Mouse (Mus musculus) hematopoietic stem cell, adult 5-6 weeks (primary cell): ENCODE measurements at regions not wholly inside any gene's neighbourhood (a gene's known extent, or its start where the extent isn't known, plus 50 kb on each side); places are given as distances from the start of the nearest gene placed in this dataset.

Experiments
- ATAC-seq, 2 experiments: fragments of 125-278 bp in 1 of 2; replicated peaks in 1 of 2; 2 replicates each; pipeline ENCODE4 v1.8.0; 2016 to 2017; ENCODE audit warnings: inconsistent platforms in 2 of 2, mild to moderate bottlenecking in 2 of 2, moderate number of reproducible peaks in 2 of 2, low read depth in 1 of 2, moderate TSS enrichment in 1 of 2; ENCODE audit not compliant: low FRiP score in 2 of 2, poor library complexity in 2 of 2, severe bottlenecking in 2 of 2, insufficient read depth in 1 of 2, low TSS enrichment in 1 of 2

DNA sequence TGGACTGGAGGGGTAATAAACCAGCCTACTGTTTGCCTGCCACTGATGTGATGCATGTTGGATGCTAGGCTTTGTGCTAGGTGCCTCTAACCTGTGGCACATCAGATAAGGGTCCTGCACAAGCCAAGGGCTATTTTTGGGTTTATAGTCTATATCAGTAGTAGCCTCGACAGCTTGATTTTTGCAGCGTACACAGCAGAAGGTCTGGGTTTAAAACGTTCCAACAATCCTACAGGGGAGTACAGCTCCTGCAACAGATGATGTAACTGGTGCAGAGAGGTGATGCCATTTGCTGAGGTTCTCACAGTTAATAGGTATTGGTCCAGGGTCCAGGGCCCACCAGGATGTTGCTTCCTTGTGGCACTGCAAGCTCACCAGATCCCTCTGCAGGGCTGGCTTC is 63.9 kb upstream of the Ldlrad3 start:
- 0 out of 4 replicates have a peak, but pooled peaks of 1 of the 2 experiments have one; percentile 42 for ATAC-seq

DNA sequence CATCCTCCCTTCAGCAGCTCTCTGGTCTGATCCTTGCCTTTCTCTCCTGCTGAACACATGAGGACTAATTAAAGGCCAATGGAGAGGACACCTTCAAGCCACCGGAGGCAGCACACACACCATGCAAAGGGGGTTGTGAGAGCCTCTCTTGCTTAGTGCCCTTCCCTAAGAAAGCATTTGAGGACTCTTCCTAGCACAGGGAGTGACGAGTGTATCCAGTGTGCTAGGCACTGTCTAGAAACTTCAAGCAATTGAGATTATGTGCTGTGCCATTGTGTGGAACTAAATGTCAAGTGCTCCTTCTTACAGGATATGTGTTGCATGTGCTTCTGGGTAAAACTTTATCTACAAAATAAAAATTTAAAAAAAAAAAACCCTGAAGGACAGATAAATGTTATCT is 60.3 kb upstream of the Ldlrad3 start:
- no peak for ATAC-seq

DNA sequence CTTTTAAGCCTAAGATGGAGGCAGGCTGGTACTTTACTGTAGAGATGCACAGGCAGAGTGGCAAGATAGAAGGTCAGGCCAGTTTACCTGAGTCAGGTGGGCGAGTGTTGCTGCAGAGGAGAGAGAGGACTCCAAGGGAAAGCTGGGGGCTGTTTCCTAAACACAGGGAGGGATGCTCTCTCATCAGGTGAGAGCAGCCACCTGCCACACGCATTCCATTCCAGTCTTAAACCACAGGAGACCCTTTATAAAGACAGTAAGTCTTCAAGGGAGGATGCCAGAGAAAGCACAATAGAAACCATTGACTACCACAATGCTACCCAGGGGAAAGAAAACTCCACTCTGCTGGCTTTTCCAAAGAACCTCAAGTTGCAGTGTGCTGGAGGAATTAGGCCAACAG is 58.3 kb upstream of the Ldlrad3 start:
- ATAC-seq: no peak

DNA sequence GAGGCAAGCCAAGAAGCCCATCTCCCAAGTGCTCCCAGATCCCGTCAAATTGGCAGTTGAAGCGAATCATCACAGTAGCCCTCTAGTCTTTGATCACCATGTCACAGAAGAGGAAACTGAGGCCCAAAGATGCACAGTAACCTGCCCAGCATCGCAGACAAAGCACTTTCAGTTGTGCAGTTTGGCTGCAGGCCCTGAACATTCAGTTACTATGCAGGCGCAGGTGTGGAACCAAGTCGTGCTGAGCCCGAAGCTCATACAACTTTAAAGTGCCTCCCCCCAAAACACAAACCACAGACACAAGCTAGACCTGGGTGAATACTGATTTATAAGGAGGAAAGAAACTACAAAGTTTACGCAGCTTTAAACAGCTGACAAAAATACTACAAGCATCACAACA is 55.4 kb upstream of the Ldlrad3 start:
- ATAC-seq: no peak

DNA sequence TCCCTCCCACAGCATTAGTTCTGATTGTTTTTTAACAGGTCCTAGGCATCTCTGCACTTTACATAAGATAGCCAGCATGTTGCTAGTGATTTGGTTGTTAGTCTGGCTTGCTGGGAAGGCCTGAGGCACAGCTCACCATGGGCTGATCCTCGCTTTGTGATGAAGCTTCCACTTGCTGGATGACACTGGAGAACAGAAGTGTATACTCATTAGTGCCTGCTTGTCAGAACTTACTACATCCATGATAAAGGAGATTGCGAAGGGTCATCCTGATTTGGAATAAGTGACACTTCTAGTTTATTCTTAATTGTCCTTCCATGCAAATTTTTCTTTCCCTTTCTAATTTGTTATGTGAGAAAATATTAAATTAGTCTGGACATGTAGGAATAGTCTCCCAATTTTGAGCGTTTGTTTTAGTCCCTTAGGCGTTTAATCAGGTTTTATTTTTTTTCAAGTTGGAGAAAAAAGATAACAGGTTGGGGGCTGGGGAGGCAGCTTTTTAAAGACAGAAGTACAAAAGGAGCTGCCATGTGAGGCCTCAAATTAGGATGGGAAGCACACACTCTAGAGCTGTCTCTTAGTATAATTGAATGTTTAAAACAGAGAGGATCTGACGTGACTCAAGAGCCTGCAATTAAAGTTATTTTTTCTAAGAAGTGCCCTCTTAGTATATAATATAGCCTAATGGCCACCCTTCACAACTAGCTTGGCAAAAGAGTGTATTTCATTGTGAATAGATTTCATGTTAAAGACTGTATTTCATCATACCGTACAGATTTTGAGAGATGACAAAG is 53.7 kb upstream of the Ldlrad3 start:
- no peak for ATAC-seq
